Mouse (Mus musculus): Measurements from ENCODE around the gene Hdc. TPM values are rescaled to one million over a fixed set of nuclear protein-coding genes. Genes with fewer than 3 reads are reported as not detected.

The Hdc gene
- total RNA-seq, 2 experiments from 2014 or later = 0.70 to 1.4 TPM

GRCm38 (mm10) chr2:126600533-126600932 lies 18.6 kb downstream of the Hdc start:
- DNase-seq = no peak

GRCm38 (mm10) chr2:126599005-126599404 lies 20.1 kb downstream of the Hdc start:
- no peak for DNase-seq

- DNase-seq = no peak
These were observed 20.7 kb downstream of the Hdc start for GRCm38 (mm10) chr2:126598359-126598758.

GRCm38 (mm10) chr2:126597279-126598241 lies 21.5 kb downstream of the Hdc start:
- no peak for DNase-seq

- DNase-seq = no peak
These were observed 22.6 kb downstream of the Hdc start for GRCm38 (mm10) chr2:126596347-126597072.

- peak; percentile 57 to 66 for DNase-seq
These were observed 25.1 kb downstream of the Hdc start for GRCm38 (mm10) chr2:126593831-126594610.

- DNase-seq = no peak
These were observed 27.8 kb downstream of the Hdc start for GRCm38 (mm10) chr2:126591304-126591703.

- DNase-seq = no peak
These were observed 31.6 kb downstream of the Hdc start for GRCm38 (mm10) chr2:126587468-126587867.

- DNase-seq = no peak
These were observed 34.3 kb downstream of the Hdc start for GRCm38 (mm10) chr2:126584621-126585369.

GRCm38 (mm10) chr2:126583960-126584359 lies 35.1 kb downstream of the Hdc start:
- DNase-seq = no peak

GRCm38 (mm10) chr2:126579282-126579681 lies 39.8 kb downstream of the Hdc start:
- DNase-seq = no peak

- no peak for DNase-seq
These were observed 41.7 kb downstream of the Hdc start for GRCm38 (mm10) chr2:126577362-126577761.

- DNase-seq = no peak
These were observed 43.5 kb downstream of the Hdc start for GRCm38 (mm10) chr2:126575391-126576176.

GRCm38 (mm10) chr2:126572747-126573146 lies 46.4 kb downstream of the Hdc start:
- DNase-seq = no peak

- DNase-seq = no peak
These were observed 46.9 kb downstream of the Hdc start for GRCm38 (mm10) chr2:126572163-126572562.

- no peak for DNase-seq
These were observed 55.5 kb downstream of the Hdc start for GRCm38 (mm10) chr2:126563411-126564105.

GRCm38 (mm10) chr2:126560094-126560493 lies 59.0 kb downstream of the Hdc start:
- no peak for DNase-seq

- no peak for DNase-seq
These were observed 63.6 kb downstream of the Hdc start for GRCm38 (mm10) chr2:126555533-126555932.

GRCm38 (mm10) chr2:126553291-126553639 lies 65.8 kb downstream of the Hdc start:
- DNase-seq = no peak
